Mouse (Mus musculus): ENCODE measurements at regions not wholly inside any gene's neighbourhood (a gene's known extent, or its start where the extent isn't known, plus 50 kb on each side); places are given as distances from the start of the nearest gene placed in this dataset.

GRCm38 (mm10) chr1:52305679-52306632 is 72.9 kb upstream of the Gls start:
- CTCF ChIA-PET, result no interaction called here

DNA sequence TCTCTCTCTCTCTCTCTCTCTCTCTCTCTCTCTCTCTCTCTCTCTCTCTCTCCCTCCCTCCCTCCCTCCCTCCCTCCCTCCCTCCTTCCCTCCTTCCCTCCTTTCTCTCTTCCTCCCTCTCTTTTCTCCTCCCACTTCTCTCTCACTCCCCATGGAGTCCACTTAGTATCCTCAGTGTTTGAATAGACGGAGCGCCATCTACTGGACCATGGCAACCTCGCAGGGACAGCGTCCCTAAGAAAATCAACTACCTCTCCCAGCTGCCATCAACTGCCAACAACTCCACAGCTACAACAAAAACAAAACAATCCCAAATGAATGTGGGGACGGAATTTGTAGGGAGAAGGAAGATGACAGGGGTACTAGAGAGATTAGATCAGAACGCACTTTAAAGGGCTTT is 69.5 kb upstream of the Gls start:
- CTCF ChIA-PET, result no interaction called here

DNA sequence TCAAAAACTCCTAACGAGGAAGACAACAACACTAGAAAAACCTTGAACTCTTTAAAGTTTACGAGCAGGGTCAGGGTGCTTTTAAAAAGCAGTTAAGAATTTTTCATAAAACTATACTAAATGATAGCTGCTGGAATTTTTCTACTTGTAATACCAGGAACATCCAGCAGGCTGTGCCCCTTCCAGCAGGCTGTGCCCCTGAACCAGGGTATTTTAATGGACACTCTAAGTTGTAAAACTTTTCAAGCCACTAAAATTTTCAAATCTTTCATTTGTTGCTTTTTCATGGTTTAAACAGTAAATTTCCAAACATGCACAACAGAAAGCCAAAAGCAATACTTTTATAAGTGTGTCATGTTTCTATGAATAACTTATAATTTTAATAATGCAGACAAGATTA is 68.2 kb upstream of the Gls start:
- CTCF ChIA-PET, result no interaction called here

DNA sequence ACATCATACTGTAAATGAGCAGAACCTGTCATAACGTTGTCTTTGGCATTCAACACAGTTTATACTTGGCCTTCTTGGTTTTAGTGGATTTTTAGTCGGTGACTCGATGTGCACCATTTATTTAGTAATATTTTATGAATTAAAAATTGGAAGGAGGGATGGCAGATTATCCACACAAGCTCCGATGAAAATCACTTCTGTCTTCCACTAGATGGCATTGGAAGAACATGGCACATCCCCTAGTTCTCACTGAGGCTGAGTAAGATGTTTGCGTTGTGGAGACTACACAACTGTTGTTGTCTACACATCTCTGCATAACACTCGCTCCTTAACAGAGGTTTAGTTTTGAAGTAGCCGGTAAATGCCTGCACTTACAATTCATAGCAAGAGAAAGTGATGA is 66.5 kb upstream of the Gls start:
- CTCF ChIA-PET, result no interaction called here

DNA sequence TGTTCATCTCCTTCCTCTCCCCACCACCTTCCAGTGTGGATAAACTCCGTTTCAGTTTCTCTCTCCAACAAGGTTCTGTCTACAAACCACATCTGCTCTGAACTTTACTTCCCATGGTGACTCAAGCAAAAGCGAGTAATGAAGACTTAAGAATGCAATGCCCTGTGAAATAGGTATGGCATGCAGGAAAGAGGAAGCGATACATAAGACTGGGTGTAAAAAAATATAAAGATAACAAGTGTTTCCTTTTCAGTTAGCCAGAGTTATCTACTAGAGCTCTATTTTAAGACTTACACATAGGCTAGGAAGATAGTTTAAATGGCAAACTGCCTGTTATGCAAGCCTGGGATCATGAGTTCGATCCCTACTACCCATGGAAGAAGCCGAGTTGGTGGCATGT is 65.3 kb upstream of the Gls start:
- CTCF ChIA-PET, result no interaction called here

- CTCF ChIA-PET, result no interaction called here
Measured at GRCm38 (mm10) chr1:52296178-52296577, 63.1 kb upstream of the Gls start.

- CTCF ChIA-PET, result no interaction called here
Measured at GRCm38 (mm10) chr1:52294521-52294920, 61.5 kb upstream of the Gls start.

DNA sequence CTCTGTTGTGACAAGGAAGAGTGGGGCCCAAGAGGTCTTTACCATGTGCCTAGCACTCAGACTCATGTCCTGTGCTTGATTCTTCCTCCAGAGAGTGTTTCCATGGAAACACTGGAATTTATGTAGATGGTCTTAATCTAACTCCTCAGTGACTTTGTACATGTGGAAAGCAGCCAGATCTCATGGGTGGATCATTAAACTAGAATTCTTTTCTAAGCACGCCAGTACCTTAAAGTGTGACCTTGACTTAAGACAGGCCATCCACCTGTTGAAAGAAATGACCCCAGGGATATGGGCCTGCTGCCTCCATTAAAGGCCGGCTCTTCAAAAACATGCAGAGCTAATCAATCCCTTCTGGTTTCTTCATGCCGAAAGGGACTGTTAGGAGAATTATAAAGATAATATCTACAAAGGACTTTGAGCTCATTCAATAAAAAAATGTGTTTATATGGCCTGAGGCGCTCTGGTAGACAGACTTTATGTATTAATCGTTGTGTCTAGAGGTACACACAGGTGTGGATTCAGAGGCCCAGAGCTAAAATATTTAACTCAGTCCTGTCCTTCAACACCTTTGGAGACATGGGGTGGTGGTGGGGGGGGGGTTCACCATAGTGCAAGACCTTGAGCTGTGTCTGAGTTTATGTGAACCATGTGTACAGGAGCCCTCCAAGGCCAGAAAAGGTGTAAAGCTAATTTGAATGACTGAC is 60.5 kb upstream of the Gls start:
- CTCF ChIA-PET, result no interaction called here

Data from spleen, embryonic (tissue).